Mouse (Mus musculus): ENCODE results near the gene Iqgap2. TPM values are rescaled to one million over a fixed set of nuclear protein-coding genes. Genes with fewer than 3 reads are reported as not detected.

The Iqgap2 gene
- polyA plus RNA-seq, 1 experiment from 2014 or later: 70.8 TPM

- H3K79me2 ChIP-seq (ENCODE audit: inconsistent target): peaks cover 30% of the 10 kb centered on the region; the same call in 1 of the 2 replicates
- no peak overlapping the region for H3K27ac ChIP-seq
- no peak overlapping the region for H3K4me3 ChIP-seq (ENCODE audit: inconsistent target)
- 87% methylated on average over 6 of the region's 6 CpGs for WGBS (ENCODE audit: missing documents)
- no peaks in the 10 kb centered on the region for H3K36me3 ChIP-seq (ENCODE audit: inconsistent target)
Observed at GRCm38 (mm10) chr13:95798721-95799120, 93.0 kb downstream of the Iqgap2 start.

GRCm38 (mm10) chr13:95797530-95797929 lies 94.2 kb downstream of the Iqgap2 start:
- Histone ChIP-seq H3K4me3 (ENCODE audit: inconsistent target) (no peak overlapping the region), H3K27ac (no peak overlapping the region), H3K36me3 (ENCODE audit: inconsistent target) (no peaks in the 10 kb centered on the region), H3K79me2 (ENCODE audit: inconsistent target) (peaks cover 41% of the 10 kb centered on the region; the same call in 1 of the 2 replicates)
- 68% methylated on average over 2 of the region's 2 CpGs for WGBS (ENCODE audit: missing documents)

- H3K4me3 ChIP-seq (ENCODE audit: inconsistent target): no peak overlapping the region
- peaks cover 56% of the 10 kb centered on the region; the same call in 1 of the 2 replicates for H3K79me2 ChIP-seq (ENCODE audit: inconsistent target)
- H3K27ac ChIP-seq: 0 out of 2 replicates have a peak overlapping the region, but pooled peaks have one; percentile 5
- no peaks in the 10 kb centered on the region for H3K36me3 ChIP-seq (ENCODE audit: inconsistent target)
- WGBS (ENCODE audit: missing documents): 77% methylated on average over 8 of the region's 8 CpGs
Observed at GRCm38 (mm10) chr13:95794346-95794745, 97.4 kb downstream of the Iqgap2 start.

GRCm38 (mm10) chr13:95790883-95791282 lies 100.8 kb downstream of the Iqgap2 start:
- peaks cover 44% of the 10 kb centered on the region; the same call in 1 of the 2 replicates for H3K79me2 ChIP-seq (ENCODE audit: inconsistent target)
- H3K4me3 ChIP-seq (ENCODE audit: inconsistent target): no peak overlapping the region

GRCm38 (mm10) chr13:95788631-95789376 lies 102.9 kb downstream of the Iqgap2 start:
- Histone ChIP-seq H3K27ac (no peak overlapping the region), H3K36me3 (ENCODE audit: inconsistent target) (no peaks in the 10 kb centered on the region), H3K79me2 (ENCODE audit: inconsistent target) (peaks cover 32% of the 10 kb centered on the region; the same call in 1 of the 2 replicates), H3K4me3 (ENCODE audit: inconsistent target) (no peak overlapping the region)
- 40% methylated on average over 10 of the region's 10 CpGs for WGBS (ENCODE audit: missing documents)

More at GRCm38 (mm10) chr13:95790883-95791282, 100.8 kb downstream of the Iqgap2 start:
- Histone ChIP-seq H3K27ac (peak overlapping the region; percentile 8; the same call in 1 of the 2 replicates), H3K36me3 (ENCODE audit: inconsistent target) (no peaks in the 10 kb centered on the region)
- WGBS (ENCODE audit: missing documents): 6% methylated on average over 6 of the region's 6 CpGs

GRCm38 (mm10) chr13:95782969-95783332 lies 108.8 kb downstream of the Iqgap2 start:
- no peaks in the 10 kb centered on the region for H3K36me3 ChIP-seq (ENCODE audit: inconsistent target)
- 71% methylated on average over 2 of the region's 2 CpGs for WGBS (ENCODE audit: missing documents)
- no peak overlapping the region for H3K27ac ChIP-seq

GRCm38 (mm10) chr13:95782311-95782968 lies 109.3 kb downstream of the Iqgap2 start:
- Histone ChIP-seq H3K36me3 (ENCODE audit: inconsistent target) (no peaks in the 10 kb centered on the region), H3K27ac (no peak overlapping the region), H3K79me2 (ENCODE audit: inconsistent target) (peaks cover 5% of the 10 kb centered on the region; the same call in 1 of the 2 replicates), H3K4me3 (ENCODE audit: inconsistent target) (no peak overlapping the region)
- WGBS (ENCODE audit: missing documents): 89% methylated on average over 15 of the region's 15 CpGs

More at GRCm38 (mm10) chr13:95782969-95783332, 108.8 kb downstream of the Iqgap2 start:
- Histone ChIP-seq H3K79me2 (ENCODE audit: inconsistent target) (peaks cover 5% of the 10 kb centered on the region; the same call in 1 of the 2 replicates), H3K4me3 (ENCODE audit: inconsistent target) (no peak overlapping the region)

- H3K36me3 ChIP-seq (ENCODE audit: inconsistent target): no peaks in the 10 kb centered on the region
- no peak overlapping the region for H3K27ac ChIP-seq
- no peak overlapping the region for H3K4me3 ChIP-seq (ENCODE audit: inconsistent target)
- H3K79me2 ChIP-seq (ENCODE audit: inconsistent target): peaks cover 8% of the 10 kb centered on the region; the same call in 1 of the 2 replicates
- WGBS (ENCODE audit: missing documents): 89% methylated on average over 7 of the region's 7 CpGs
Observed at GRCm38 (mm10) chr13:95780038-95780437, 111.7 kb downstream of the Iqgap2 start.

GRCm38 (mm10) chr13:95779261-95779660 lies 112.5 kb downstream of the Iqgap2 start:
- 46% methylated on average over 8 of the region's 8 CpGs for WGBS (ENCODE audit: missing documents)
- H3K27ac ChIP-seq: 0 out of 2 replicates have a peak overlapping the region, but pooled peaks have one; percentile 12
- H3K4me3 ChIP-seq (ENCODE audit: inconsistent target): no peak overlapping the region
- H3K79me2 ChIP-seq (ENCODE audit: inconsistent target): peaks cover 12% of the 10 kb centered on the region; the same call in 1 of the 2 replicates
- no peaks in the 10 kb centered on the region for H3K36me3 ChIP-seq (ENCODE audit: inconsistent target)

GRCm38 (mm10) chr13:95778761-95779161 lies 113.0 kb downstream of the Iqgap2 start:
- 6% methylated on average over 9 of the region's 9 CpGs for WGBS (ENCODE audit: missing documents)
- H3K36me3 ChIP-seq (ENCODE audit: inconsistent target): no peaks in the 10 kb centered on the region
- no peak overlapping the region for H3K4me3 ChIP-seq (ENCODE audit: inconsistent target)
- 0 out of 2 replicates have a peak overlapping the region, but pooled peaks have one; percentile 12 for H3K27ac ChIP-seq
- peaks cover 17% of the 10 kb centered on the region; the same call in 1 of the 2 replicates for H3K79me2 ChIP-seq (ENCODE audit: inconsistent target)

- Histone ChIP-seq H3K4me3 (ENCODE audit: inconsistent target) (no peak overlapping the region), H3K36me3 (ENCODE audit: inconsistent target) (no peaks in the 10 kb centered on the region), H3K79me2 (ENCODE audit: inconsistent target) (peaks cover 20% of the 10 kb centered on the region; the same call in 1 of the 2 replicates), H3K27ac (no peak overlapping the region)
- 63% methylated on average over 1 of the region's 5 CpGs for WGBS (ENCODE audit: missing documents)
Observed at GRCm38 (mm10) chr13:95777651-95778391, 113.9 kb downstream of the Iqgap2 start.

- Histone ChIP-seq H3K79me2 (ENCODE audit: inconsistent target) (peaks cover 20% of the 10 kb centered on the region; the same call in 1 of the 2 replicates), H3K27ac (no peak overlapping the region)
Observed at GRCm38 (mm10) chr13:95777237-95777636, 114.5 kb downstream of the Iqgap2 start.

GRCm38 (mm10) chr13:95774966-95775696 lies 116.6 kb downstream of the Iqgap2 start:
- peaks cover 20% of the 10 kb centered on the region; the same call in 1 of the 2 replicates for H3K79me2 ChIP-seq (ENCODE audit: inconsistent target)
- H3K36me3 ChIP-seq (ENCODE audit: inconsistent target): no peaks in the 10 kb centered on the region
- H3K27ac ChIP-seq: no peak overlapping the region
- 82% methylated on average over 10 of the region's 11 CpGs for WGBS (ENCODE audit: missing documents)
- no peak overlapping the region for H3K4me3 ChIP-seq (ENCODE audit: inconsistent target)

More at GRCm38 (mm10) chr13:95777237-95777636, 114.5 kb downstream of the Iqgap2 start:
- H3K36me3 ChIP-seq (ENCODE audit: inconsistent target): no peaks in the 10 kb centered on the region
- H3K4me3 ChIP-seq (ENCODE audit: inconsistent target): no peak overlapping the region
- WGBS (ENCODE audit: missing documents): 14% methylated on average over 2 of the region's 2 CpGs

Data from macrophage (primary cell).